Mouse (Mus musculus): ENCODE data around the gene Gm13272. TPM values are rescaled to one million over a fixed set of nuclear protein-coding genes. Genes with fewer than 3 reads are reported as not detected.
"Not testable (repeated sequence)": the region's sequence is repeated elsewhere in the genome, so short reads cannot be mapped to it uniquely, and the experiment has no call there.

The Gm13272 gene
- polyA plus RNA-seq, 1 experiment, result not detected

GRCm38 (mm10) chr4:88788402-88788801 is 8.8 kb downstream of the Gm13272 start, which contains the start of gene Gm13277:
TSS of gene Gm13277 (plus strand) at chr4:88788632.
- whole genome bisulfite sequencing, result 0% methylated on average over 4 of the region's 28 CpGs
- DNase-seq, result peak; percentile 38
- not testable (repeated sequence) for H3K4me1 ChIP-seq (ENCODE audit: control insufficient read depth, insufficient read depth, low read length); H3K4me3 ChIP-seq (replicated peaks; ENCODE audit: extremely low read depth, low read depth, low read length)
- peak; percentile 38 for TF ChIP-seq CTCF (IDR thresholded peaks at IDR 0.05; ENCODE audit: insufficient read depth, low read length)

DNA sequence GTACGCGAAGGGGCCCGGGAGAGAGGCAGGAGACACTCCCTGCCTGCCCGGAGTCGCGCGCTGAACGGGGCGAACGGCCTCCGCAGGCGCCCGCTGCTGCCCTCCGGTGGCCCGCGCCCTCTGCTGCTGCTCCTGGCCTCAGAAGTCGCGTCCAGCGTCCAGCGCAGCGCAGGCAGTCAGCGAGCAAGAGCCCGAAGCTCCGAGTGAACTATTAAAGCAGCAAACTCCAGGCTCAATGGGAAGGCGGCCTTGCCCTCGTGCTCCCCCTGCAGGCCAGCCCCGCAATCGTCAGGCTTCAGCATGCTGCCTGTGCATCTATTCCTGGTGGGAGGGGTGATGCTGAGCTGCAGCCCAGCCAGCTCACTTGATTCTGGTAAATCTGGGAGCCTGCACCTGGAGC is 11.6 kb downstream of the Gm13272 start, which contains the start of gene Gm13278:
Gm13278 (plus strand) TSS at position 301 of the 400 bp plus-strand sequence.
- DNase-seq; H3K4me3 ChIP-seq (replicated peaks; ENCODE audit: extremely low read depth, low read depth, low read length); H3K4me1 ChIP-seq (ENCODE audit: control insufficient read depth, insufficient read depth, low read length): not testable (repeated sequence)
- no CpG with 5 or more reads among the region's 28 CpGs for WGBS

GRCm38 (mm10) chr4:88793936-88794675 is 14.5 kb downstream of the Gm13272 start, which contains the start of gene Gm13275:
TSS of gene Gm13275 (plus strand) at chr4:88794487.
- H3K4me1 ChIP-seq (ENCODE audit: control insufficient read depth, insufficient read depth, low read length); H3K4me3 ChIP-seq (replicated peaks; ENCODE audit: extremely low read depth, low read depth, low read length): not testable (repeated sequence)
- DNase-seq, result peak; percentile 78
- 1% methylated on average over 15 of the region's 52 CpGs for WGBS

DNA sequence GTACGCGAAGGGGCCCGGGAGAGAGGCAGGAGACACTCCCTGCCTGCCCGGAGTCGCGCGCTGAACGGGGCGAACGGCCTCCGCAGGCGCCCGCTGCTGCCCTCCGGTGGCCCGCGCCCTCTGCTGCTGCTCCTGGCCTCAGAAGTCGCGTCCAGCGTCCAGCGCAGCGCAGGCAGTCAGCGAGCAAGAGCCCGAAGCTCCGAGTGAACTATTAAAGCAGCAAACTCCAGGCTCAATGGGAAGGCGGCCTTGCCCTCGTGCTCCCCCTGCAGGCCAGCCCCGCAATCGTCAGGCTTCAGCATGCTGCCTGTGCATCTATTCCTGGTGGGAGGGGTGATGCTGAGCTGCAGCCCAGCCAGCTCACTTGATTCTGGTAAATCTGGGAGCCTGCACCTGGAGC is 17.4 kb downstream of the Gm13272 start, which contains the start of gene Gm13279:
Gm13279 (plus strand) TSS at position 301 of the 400 bp plus-strand sequence.
- H3K4me3 ChIP-seq (replicated peaks; ENCODE audit: extremely low read depth, low read depth, low read length); H3K4me1 ChIP-seq (ENCODE audit: control insufficient read depth, insufficient read depth, low read length); DNase-seq: not testable (repeated sequence)
- no CpG with 5 or more reads among the region's 28 CpGs for WGBS

DNA sequence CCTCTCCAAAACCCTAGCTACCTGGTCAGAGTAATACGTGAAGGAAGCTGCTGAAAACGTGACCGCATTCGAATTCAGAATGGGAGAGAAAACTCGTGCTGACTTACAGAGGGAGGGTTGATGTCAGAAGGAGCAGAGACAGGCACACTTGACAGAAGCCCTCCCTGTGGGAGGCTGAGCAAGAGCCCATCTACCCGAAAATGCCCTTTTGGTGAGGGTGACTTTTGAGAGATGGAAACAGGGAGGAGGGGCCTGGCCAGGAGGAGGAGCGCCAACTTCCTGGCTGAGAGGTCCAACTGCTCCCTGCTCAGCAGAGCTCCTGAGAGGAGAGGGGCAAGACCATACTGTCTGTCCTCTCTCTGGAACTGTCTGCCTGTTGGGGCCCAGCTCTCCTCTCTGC is 19.7 kb downstream of the Gm13272 start, which contains the start of gene Gm13285:
Gm13285 (plus strand) TSS at position 301 of the 400 bp plus-strand sequence.
- H3K4me3 ChIP-seq (replicated peaks; ENCODE audit: extremely low read depth, low read depth, low read length); H3K4me1 ChIP-seq (ENCODE audit: control insufficient read depth, insufficient read depth, low read length); DNase-seq: not testable (repeated sequence)
- 4% methylated on average over 6 of the region's 7 CpGs for WGBS

DNA sequence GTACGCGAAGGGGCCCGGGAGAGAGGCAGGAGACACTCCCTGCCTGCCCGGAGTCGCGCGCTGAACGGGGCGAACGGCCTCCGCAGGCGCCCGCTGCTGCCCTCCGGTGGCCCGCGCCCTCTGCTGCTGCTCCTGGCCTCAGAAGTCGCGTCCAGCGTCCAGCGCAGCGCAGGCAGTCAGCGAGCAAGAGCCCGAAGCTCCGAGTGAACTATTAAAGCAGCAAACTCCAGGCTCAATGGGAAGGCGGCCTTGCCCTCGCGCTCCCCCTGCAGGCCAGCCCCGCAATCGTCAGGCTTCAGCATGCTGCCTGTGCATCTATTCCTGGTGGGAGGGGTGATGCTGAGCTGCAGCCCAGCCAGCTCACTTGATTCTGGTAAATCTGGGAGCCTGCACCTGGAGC is 23.3 kb downstream of the Gm13272 start, which contains the start of gene Gm13287:
Gm13287 (plus strand) TSS at position 301 of the 400 bp plus-strand sequence.
- WGBS, result no CpG with 5 or more reads among the region's 29 CpGs
- H3K4me3 ChIP-seq (replicated peaks; ENCODE audit: extremely low read depth, low read depth, low read length); DNase-seq; H3K4me1 ChIP-seq (ENCODE audit: control insufficient read depth, insufficient read depth, low read length): not testable (repeated sequence)

DNA sequence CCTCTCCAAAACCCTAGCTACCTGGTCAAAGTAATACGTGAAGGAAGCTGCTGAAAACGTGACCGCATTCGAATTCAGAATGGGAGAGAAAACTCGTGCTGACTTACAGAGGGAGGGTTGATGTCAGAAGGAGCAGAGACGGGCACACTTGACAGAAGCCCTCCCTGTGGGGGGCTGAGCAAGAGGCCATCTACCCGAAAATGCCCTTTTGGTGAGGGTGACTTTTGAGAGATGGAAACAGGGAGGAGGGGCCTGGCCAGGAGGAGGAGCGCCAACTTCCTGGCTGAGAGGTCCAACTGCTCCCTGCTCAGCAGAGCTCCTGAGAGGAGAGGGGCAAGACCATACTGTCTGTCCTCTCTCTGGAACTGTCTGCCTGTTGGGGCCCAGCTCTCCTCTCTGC is 25.6 kb downstream of the Gm13272 start, which contains the start of gene Gm13288:
Gm13288 (plus strand) TSS at position 301 of the 400 bp plus-strand sequence.
- H3K4me1 ChIP-seq (ENCODE audit: control insufficient read depth, insufficient read depth, low read length); H3K4me3 ChIP-seq (replicated peaks; ENCODE audit: extremely low read depth, low read depth, low read length); DNase-seq: not testable (repeated sequence)
- WGBS, result no CpG with 5 or more reads among the region's 8 CpGs

- H3K4me3 ChIP-seq (replicated peaks; ENCODE audit: extremely low read depth, low read depth, low read length); H3K4me1 ChIP-seq (ENCODE audit: control insufficient read depth, insufficient read depth, low read length): not testable (repeated sequence)
- peak; percentile 5 for DNase-seq
- 0% methylated on average over 9 of the region's 34 CpGs for WGBS
These were observed 26.1 kb downstream of the Gm13272 start for GRCm38 (mm10) chr4:88805761-88806160.

DNA sequence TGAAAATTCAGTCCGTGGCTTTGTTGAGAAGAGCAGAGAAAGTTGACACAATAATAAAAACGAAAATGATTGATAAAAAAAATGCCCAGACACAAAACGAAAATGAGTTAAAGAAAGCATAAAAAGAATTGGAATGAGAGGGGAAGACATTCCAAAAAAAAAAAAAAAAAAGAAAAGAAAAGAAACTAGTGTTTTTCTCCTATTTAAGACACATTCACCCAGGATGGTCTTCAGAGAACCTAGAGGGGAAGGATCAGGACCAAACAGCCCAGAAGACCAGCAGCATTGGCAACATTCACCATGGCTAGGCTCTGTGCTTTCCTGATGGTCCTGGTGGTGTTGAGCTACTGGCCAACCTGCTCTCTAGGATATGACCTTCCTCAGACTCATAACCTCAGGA is 36.3 kb downstream of the Gm13272 start, which contains the start of gene Ifna7:
Ifna7 (plus strand) TSS at position 301 of the 400 bp plus-strand sequence.
- TF ChIP-seq CTCF (IDR thresholded peaks at IDR 0.05; ENCODE audit: insufficient read depth, low read length) (no peak), POLR2A (IDR thresholded peaks at IDR 0.05; ENCODE audit: borderline replicate concordance, extremely low read depth, low read depth, low read length) (no peak)
- no peak within 1 kb of the TSS for H3K4me3 ChIP-seq (replicated peaks; ENCODE audit: extremely low read depth, low read depth, low read length)
- H3K4me1 ChIP-seq (ENCODE audit: control insufficient read depth, insufficient read depth, low read length), result no peaks in the 10 kb centered on the region
- DNase-seq, result no peak
- WGBS, result 41% methylated on average over 3 of the region's 3 CpGs

- TF ChIP-seq POLR2A (IDR thresholded peaks at IDR 0.05; ENCODE audit: borderline replicate concordance, extremely low read depth, low read depth, low read length) (no peak), CTCF (IDR thresholded peaks at IDR 0.05; ENCODE audit: insufficient read depth, low read length) (no peak)
- 73% methylated on average over 1 of the region's 1 CpGs for WGBS
- DNase-seq, result no peak
- Histone ChIP-seq H3K4me1 (ENCODE audit: control insufficient read depth, insufficient read depth, low read length) (no peaks in the 10 kb centered on the region), H3K4me3 (replicated peaks; ENCODE audit: extremely low read depth, low read depth, low read length) (no peak within 1 kb of the TSS)
These were observed 40.0 kb downstream of the Gm13272 start, which contains the start of gene Ifna11 for GRCm38 (mm10) chr4:88819659-88820058. TSS of gene Ifna11 (plus strand) at chr4:88819959.

DNA sequence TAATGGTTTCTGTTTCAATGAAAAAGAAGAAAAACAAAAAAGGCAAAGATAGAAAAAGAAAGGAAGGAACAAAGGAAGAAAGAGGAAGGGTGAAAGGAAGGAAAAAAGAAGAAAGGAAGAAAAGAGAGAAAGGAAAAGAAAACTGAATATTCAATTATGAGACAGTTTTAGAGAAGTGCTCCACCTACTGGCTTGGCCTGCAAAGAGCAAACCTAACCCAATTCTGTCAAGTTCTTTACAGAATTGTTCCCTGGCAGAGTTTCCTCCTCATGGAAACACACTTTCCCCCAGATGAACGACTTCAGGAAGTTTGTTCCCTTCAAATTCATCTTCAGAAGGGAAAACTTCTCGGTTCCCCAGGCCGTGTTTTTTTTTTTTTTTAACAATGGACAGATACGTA is 43.3 kb downstream of the Gm13272 start:
- WGBS, result 19% methylated on average over 4 of the region's 4 CpGs
- Histone ChIP-seq H3K4me3 (replicated peaks; ENCODE audit: extremely low read depth, low read depth, low read length) (no peak overlapping the region), H3K4me1 (ENCODE audit: control insufficient read depth, insufficient read depth, low read length) (no peaks in the 10 kb centered on the region)
- no peak for DNase-seq
- no peak for TF ChIP-seq CTCF (IDR thresholded peaks at IDR 0.05; ENCODE audit: insufficient read depth, low read length)
- no peak for TF ChIP-seq POLR2A (IDR thresholded peaks at IDR 0.05; ENCODE audit: borderline replicate concordance, extremely low read depth, low read depth, low read length)

DNA sequence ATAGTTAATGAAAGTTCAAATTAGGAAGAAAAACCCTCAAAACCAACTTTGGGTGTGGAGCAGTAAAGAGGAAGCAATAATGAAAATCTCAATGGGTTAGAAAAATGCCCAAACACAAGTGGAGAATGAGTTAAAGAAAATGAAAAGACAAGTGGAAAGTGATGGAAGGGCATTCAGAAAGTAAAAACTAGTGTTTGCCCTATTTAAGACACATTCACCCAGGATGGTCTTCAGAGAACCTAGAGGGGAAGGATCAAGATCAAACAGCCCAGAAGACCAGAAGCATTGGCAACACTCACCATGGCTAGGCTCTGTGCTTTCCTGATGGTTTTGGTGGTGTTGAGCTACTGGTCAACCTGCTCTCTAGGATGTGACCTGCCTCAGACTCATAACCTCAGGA is 47.5 kb downstream of the Gm13272 start, which contains the start of gene Ifna6:
Ifna6 (plus strand) TSS at position 301 of the 400 bp plus-strand sequence.
- not testable (repeated sequence) for H3K4me1 ChIP-seq (ENCODE audit: control insufficient read depth, insufficient read depth, low read length); H3K4me3 ChIP-seq (replicated peaks; ENCODE audit: extremely low read depth, low read depth, low read length); DNase-seq
